ENCODE assay signal across 8 mouse cellular contexts in genomic region chr2:102675275-102675674, GRCm38 (mm10). TPM values are rescaled to one million over a fixed set of nuclear protein-coding genes. Genes with fewer than 3 reads are reported as not detected.
DNase-seq lines count a peak whose midpoint lies in the region; ATAC-seq and TF ChIP-seq lines count a peak whose summit lies in the region.
"Had no signal": no experiment of that assay in that cellular context is flagged by ENCODE, and none has a peak within 500 bp of the region (broad histone marks: within the 10 kb centered on the region; RNA-seq: fewer than 3 reads in every experiment).

No protein-coding gene starts in this region.

- peak; percentile 97 for DNase-seq in midbrain, embryonic 11.5 days (ENCODE audit: low spot score, missing footprints)
- peak; percentile 62 to 67 for DNase-seq in adrenal gland, adult 18-20 months (ENCODE audit: low spot score in 2 of 2)
- DNase-seq in kidney, postnatal 10 days = peak; percentile 68
- DNase-seq in lung, postnatal 25 days (ENCODE audit: low spot score) = peak; percentile 51
- DNase-seq in spleen, postnatal 36 days (ENCODE audit: low spot score in 2 of 2) = peak; percentile 8 to 30

- peak; percentile 36; the same call in 1 of the 2 replicates for TF ChIP-seq CTCF in cortical plate, adult 2 months (IDR thresholded peaks at IDR 0.05; ENCODE audit: extremely low read depth, insufficient read depth, low read length)

- 78% methylated on average over 6 of the region's 6 CpGs for WGBS in midbrain, embryonic 11.5 days
- 69% methylated on average over 6 of the region's 6 CpGs for WGBS in midbrain, embryonic 16.5 days

- no peak overlapping the region for H3K27ac ChIP-seq in midbrain, embryonic 11.5 days (ENCODE audit: low read depth, low read length)
- no peak overlapping the region for H3K27ac ChIP-seq in midbrain, embryonic 16.5 days (ENCODE audit: low read length)
- H3K27ac ChIP-seq in cortical plate, adult 2 months (ENCODE audit: insufficient read depth, low read length) = peak overlapping the region; percentile 76

- H3K4me2 ChIP-seq in midbrain, embryonic 11.5 days = no peak overlapping the region
- H3K4me2 ChIP-seq in midbrain, embryonic 16.5 days (ENCODE audit: low read length) = no peak overlapping the region

- H3K4me3 ChIP-seq in midbrain, embryonic 11.5 days (ENCODE audit: low read depth, low read length) = no peak overlapping the region
- no peak overlapping the region for H3K4me3 ChIP-seq in midbrain, embryonic 16.5 days (ENCODE audit: low read depth, low read length)
- no peak overlapping the region for H3K4me3 ChIP-seq in cortical plate, adult 2 months (ENCODE audit: insufficient read depth, low read length)
- H3K4me3 ChIP-seq: megakaryocyte, embryonic 14.5 days had no signal

- no peaks in the 10 kb centered on the region for H3K36me3 ChIP-seq in midbrain, embryonic 11.5 days (ENCODE audit: control insufficient read depth, insufficient read depth, low read length)
- no peaks in the 10 kb centered on the region for H3K36me3 ChIP-seq in midbrain, embryonic 16.5 days (ENCODE audit: control insufficient read depth, insufficient read depth, low read length)

- no peak for TF ChIP-seq POLR2A in cortical plate, adult 2 months (IDR thresholded peaks at IDR 0.05; ENCODE audit: extremely low read depth, insufficient read depth, low read length)

- H3K4me1 ChIP-seq in midbrain, embryonic 11.5 days (ENCODE audit: control insufficient read depth, insufficient read depth, low read length) = no peaks in the 10 kb centered on the region
- H3K4me1 ChIP-seq in midbrain, embryonic 16.5 days (ENCODE audit: control insufficient read depth, insufficient read depth, low read length) = peaks cover 10% of the 10 kb centered on the region
- peaks cover 15% of the 10 kb centered on the region for H3K4me1 ChIP-seq in cortical plate, adult 2 months (ENCODE audit: control insufficient read depth, insufficient read depth, low read length)

- no peak for ATAC-seq in midbrain, embryonic 11.5 days (ENCODE audit: low FRiP score)
- no peak for ATAC-seq in midbrain, embryonic 16.5 days

- H3K9ac ChIP-seq in midbrain, embryonic 11.5 days (ENCODE audit: low read length) = no peak overlapping the region
- H3K9ac ChIP-seq in midbrain, embryonic 16.5 days (ENCODE audit: low read depth, low read length) = no peak overlapping the region

- no peaks in the 10 kb centered on the region for H3K27me3 ChIP-seq in midbrain, embryonic 11.5 days (ENCODE audit: control insufficient read depth, insufficient read depth, low read length)
- H3K27me3 ChIP-seq in midbrain, embryonic 16.5 days (ENCODE audit: control insufficient read depth, insufficient read depth, low read depth, low read length) = no peaks in the 10 kb centered on the region

- H3K9me3 ChIP-seq in midbrain, embryonic 11.5 days (ENCODE audit: control insufficient read depth, low read length) = no peaks in the 10 kb centered on the region
- H3K9me3 ChIP-seq in midbrain, embryonic 16.5 days (replicated peaks; ENCODE audit: control insufficient read depth, low read length, poor library complexity, severe bottlenecking) = no peaks in the 10 kb centered on the region
- H3K9me3 ChIP-seq: megakaryocyte, embryonic 14.5 days had no signal

RNA-seq across cellular contexts. Expression of gene Slc1a2, which starts 16.8 kb away (rescaled TPM):
- polyA plus RNA-seq in midbrain, embryonic 11.5 days (2014; fragmentation: Nextera tagmentation; extraction: Ambion mirVana) = 15.7 and 16.0 TPM in 2 replicates
- polyA plus RNA-seq in midbrain, embryonic 16.5 days (2015; fragmentation: Nextera tagmentation; extraction: Ambion mirVana) = 14.5 and 19.4 TPM in 2 replicates
- under 1 TPM; 0.17 to 0.35 TPM for total RNA-seq in adrenal gland, adult 18-20 months (2021)
- 765 and 784 TPM in 2 replicates for polyA plus RNA-seq in cortical plate, adult 2 months (2012; rRNA removed)

Comparison
In these comparisons a context has a peak if more than half of its experiments do, and no peak if none do; other contexts are left out.
1. DNase-seq: peak in every context shown above with its lines; median percentile 97 in midbrain, embryonic 11.5 days; 68 in kidney, postnatal 10 days; 64 in adrenal gland, adult 18-20 months; 51 in lung, postnatal 25 days; 19 in spleen, postnatal 36 days.
2. RNA of gene Slc1a2, which starts 16.8 kb away (polyA plus RNA-seq): 765 to 784 TPM in cortical plate, adult 2 months; 15.7 to 16.0 TPM in midbrain, embryonic 11.5 days and 14.5 to 19.4 TPM in midbrain, embryonic 16.5 days; every median in the first group is over 10 times any median in the second.